Mouse (Mus musculus) stomach, postnatal 0 days (tissue): ENCODE results near the gene Asb5.

Source experiments
- CTCF ChIP-seq: IDR thresholded peaks from 2 replicates; pipeline ENCODE4 v1.5.1; 2016; ENCODE audit warnings: antibody characterized with exemption, low read depth, mild to moderate bottlenecking, moderate library complexity
- EP300 ChIP-seq: optimal IDR thresholded peaks from 2 replicates; pipeline ENCODE3; 2016; ENCODE audit warnings: antibody characterized with exemption

DNA sequence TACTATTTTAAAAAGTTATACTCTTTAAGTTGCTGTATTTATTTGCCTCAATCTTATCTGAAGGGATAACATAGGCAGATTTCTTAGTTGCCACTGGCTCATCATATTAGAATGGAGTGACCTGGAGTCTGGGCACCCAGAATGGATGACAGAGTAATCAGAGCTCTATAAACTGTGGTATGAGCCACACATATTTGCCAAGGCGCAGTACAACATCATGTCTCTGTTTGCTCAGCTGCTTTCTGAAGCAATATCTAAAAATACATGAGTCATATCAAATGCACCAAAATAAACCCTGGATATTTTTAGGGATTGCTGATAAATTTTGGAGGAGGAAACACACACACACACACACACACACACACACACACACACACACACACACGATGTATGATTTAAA is 80.0 kb downstream of the Asb5 start:
- no peak for TF ChIP-seq CTCF
- no peak for TF ChIP-seq EP300
